Mouse (Mus musculus) spleen, adult 2 months (tissue): ENCODE measurements around the gene Tpcn1. TPM values are rescaled to one million over a fixed set of nuclear protein-coding genes. Genes with fewer than 3 reads are reported as not detected.

Source experiments
- DNase-seq, 2 experiments: peaks; one replicate each; pipeline versions ENCODE4 v3.0.0 to v3.0.0-alpha.2; 2012 to 2021; ENCODE audit warnings: low spot score in 2 of 2, low read depth in 1 of 2
- H3K27ac ChIP-seq: fragments of 200-500 bp; 2 replicates; pipeline ENCODE4 v1.5.1; 2012; ENCODE audit warnings: low read length, inconsistent platforms; ENCODE audit not compliant: insufficient read depth
- H3K27me3 ChIP-seq: fragments of 200-500 bp; 2 replicates; pipeline ENCODE4 v1.6.1; 2012; ENCODE audit warnings: mild to moderate bottlenecking, moderate library complexity, low read length, inconsistent platforms; ENCODE audit not compliant: control insufficient read depth, insufficient read depth
- H3K36me3 ChIP-seq: fragments of 200-500 bp; 2 replicates; pipeline ENCODE4 v1.6.1; 2012; ENCODE audit warnings: mild to moderate bottlenecking, low read length, inconsistent platforms; ENCODE audit not compliant: control insufficient read depth, insufficient read depth
- H3K4me1 ChIP-seq: fragments of 200-500 bp; 2 replicates; pipeline ENCODE4 v1.6.1; 2011; ENCODE audit warnings: inconsistent platforms; ENCODE audit not compliant: control insufficient read depth, insufficient read depth, insufficient read length
- H3K4me3 ChIP-seq: fragments of 200-500 bp; 2 replicates; pipeline ENCODE4 v1.5.1; 2011; ENCODE audit warnings: mild to moderate bottlenecking, inconsistent platforms; ENCODE audit not compliant: insufficient read depth, insufficient read length; ENCODE audit errors: extremely low read depth
- CTCF ChIP-seq: fragments of 200-500 bp; IDR thresholded peaks from 2 replicates; pipeline ENCODE4 v1.5.1; 2011; ENCODE audit warnings: mild to moderate bottlenecking, inconsistent platforms; ENCODE audit not compliant: insufficient read depth, insufficient read length, insufficient replicate concordance; ENCODE audit errors: extremely low read depth
- POLR2A ChIP-seq: fragments of 200-500 bp; IDR thresholded peaks from 2 replicates; pipeline ENCODE4 v1.6.1; 2011; ENCODE audit warnings: low read depth, low read length, inconsistent platforms
- WGBS: fragments of 180-500 bp; shearing (Covaris S2); methylation state at CpG from one replicate; pipeline ENCODE4 v1.1.7; 2018; 5-methylcytosine and 5-hydroxymethylcytosine counted together
- polyA plus RNA-seq: library from polyadenylated mRNA; depleted of rRNA; stranded (reverse); fragments of >200 nt; gene quantifications from 2 replicates; pipeline ENCODE4 v1.2.3, GENCODE M21; 2012

Tpcn1 gene
- polyA plus RNA-seq, 1 experiment: 54.5 TPM

DNA sequence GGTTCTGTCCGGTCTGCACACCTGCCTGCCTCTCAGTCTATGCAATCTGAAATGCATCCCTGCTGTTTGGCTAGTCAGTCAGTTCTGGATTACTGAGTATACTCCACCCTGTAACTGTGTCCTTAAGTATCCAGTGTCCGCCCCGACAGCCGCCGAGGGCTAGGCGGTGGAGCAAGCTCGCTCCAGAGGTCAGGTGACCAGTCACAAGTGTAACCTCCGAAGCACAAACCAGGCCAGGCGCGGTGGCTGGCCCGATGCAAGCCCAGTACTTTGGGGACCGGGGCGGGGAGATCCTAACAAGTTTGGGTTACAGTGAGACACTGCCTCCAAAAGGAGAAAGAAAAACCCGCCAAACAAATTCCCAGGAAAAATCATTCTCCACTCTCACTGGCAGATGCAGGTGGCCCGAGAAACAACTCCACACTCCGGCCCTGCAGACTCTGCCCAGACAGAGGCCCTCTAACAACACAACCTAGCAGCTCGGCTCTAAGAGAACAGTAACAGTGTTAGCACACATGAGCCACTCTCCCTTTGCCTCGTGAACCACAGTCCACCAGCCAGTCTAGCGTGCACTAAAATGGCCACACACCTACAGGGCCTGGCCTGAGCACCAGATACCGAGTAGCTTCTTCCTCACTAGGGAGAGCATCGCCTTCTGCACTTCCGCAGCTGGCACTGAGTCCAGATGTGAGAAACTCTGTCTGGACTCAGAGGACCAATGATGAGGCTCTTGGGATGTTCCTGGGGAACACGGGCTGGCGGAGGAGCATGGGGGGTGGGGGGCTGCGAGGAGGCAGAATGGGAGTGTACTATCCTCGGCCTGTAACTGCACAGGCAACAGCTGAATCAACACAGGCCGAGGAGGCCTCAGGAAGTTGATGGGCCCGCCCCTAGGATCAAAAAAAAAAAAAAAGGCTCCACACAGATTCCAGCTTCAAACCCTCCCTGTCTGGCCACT, 25.2 kb downstream of the Tpcn1 start:
- Histone ChIP-seq H3K27me3 (no peaks in the 10 kb centered on the region), H3K4me3 (no peak overlapping the region), H3K27ac (no peak overlapping the region), H3K4me1 (peaks cover 6% of the 10 kb centered on the region), H3K36me3 (no peaks in the 10 kb centered on the region)
- DNase-seq: no peak
- no peak for TF ChIP-seq CTCF
- no peak for TF ChIP-seq POLR2A
- WGBS: 73% methylated on average over 28 of the region's 28 CpGs

DNA sequence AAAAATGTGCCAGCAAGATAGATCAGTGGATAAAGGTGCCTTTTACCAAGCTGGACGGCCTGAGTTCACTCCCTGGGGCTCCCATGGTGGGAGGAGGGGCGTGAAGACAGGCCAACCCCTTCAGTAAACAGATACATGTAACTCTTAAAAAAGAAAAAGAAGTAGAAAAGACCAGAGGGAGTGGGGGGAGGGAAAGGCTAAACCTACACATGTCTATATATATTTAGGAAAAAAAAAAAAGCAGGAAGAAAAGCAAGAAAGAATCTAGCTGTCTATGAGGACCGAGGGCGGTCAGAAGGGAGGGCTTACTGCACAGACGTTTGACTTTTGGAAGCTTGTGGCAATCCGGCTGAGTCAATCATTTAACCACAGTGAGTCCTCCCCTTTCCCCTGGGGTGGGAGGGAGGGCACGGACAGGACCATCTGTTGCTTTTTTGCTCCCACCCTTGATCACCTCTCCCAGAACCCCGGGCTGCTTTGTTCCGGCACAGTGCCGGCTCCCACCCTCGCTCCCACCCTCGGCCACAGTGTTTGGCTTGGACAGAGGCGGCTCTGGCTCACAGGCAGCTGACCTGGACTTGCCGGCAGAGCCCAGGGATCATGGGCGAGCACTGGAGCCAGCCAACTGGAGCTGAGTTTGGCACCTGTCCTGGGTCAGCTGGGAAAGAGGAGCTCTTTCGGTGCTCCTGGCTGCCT, 27.7 kb downstream of the Tpcn1 start:
- TF ChIP-seq POLR2A (no peak), CTCF (no peak)
- WGBS: 14% methylated on average over 16 of the region's 16 CpGs
- no peak for DNase-seq
- H3K4me3 ChIP-seq: no peak overlapping the region
- peaks cover 10% of the 10 kb centered on the region for H3K36me3 ChIP-seq
- H3K27me3 ChIP-seq: no peaks in the 10 kb centered on the region
- H3K4me1 ChIP-seq: peaks cover 6% of the 10 kb centered on the region
- H3K27ac ChIP-seq: no peak overlapping the region

DNA sequence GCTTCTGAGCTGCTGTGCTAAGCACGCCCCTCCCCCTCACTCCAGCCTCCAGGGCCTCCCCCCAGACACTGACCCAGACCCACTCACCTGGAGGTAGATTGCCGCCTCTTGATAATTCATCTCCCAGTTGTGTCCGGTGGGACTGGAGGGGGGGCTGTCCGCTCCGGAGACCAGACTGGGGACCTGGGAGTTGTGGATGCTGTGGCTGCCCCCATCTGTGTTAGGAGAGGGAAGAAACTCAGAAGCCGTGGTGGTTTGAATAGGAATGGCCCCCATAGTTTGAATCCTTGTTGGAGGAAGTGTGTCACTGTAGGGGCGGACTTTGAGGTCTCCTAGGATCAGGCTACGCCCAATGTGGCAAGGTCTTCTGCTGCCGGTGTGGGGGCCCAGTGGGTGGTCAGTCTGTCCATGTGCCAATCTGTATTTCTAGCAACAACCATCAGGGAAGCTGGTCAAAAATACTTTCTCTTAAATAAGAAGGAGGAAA, 28.3 kb downstream of the Tpcn1 start:
- 67% methylated on average over 9 of the region's 9 CpGs for WGBS
- no peaks in the 10 kb centered on the region for H3K27me3 ChIP-seq
- H3K4me1 ChIP-seq: peaks cover 6% of the 10 kb centered on the region
- DNase-seq: no peak
- peaks cover 15% of the 10 kb centered on the region for H3K36me3 ChIP-seq
- no peak overlapping the region for H3K27ac ChIP-seq
- no peak overlapping the region for H3K4me3 ChIP-seq
- no peak for TF ChIP-seq CTCF
- TF ChIP-seq POLR2A: no peak

DNA sequence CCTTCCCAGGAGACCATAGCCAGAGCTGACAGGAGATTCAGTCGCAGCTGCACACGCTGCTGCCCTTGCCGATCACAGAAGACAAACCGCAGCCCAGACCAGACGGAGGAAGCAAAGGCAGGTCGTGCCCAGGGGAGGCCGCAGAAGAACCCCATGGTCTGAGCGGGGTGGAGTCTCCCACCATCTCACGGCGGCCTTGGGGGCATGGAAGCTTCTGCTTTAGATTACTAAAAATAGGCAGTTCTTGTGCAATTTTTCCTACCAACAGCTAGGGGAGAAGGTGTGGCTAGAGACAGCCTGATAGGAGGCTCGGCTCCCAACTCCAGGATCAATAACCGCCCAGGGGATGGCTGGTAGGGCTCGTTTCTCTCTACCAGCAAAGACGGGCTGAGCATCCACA, 29.7 kb downstream of the Tpcn1 start:
- Histone ChIP-seq H3K36me3 (peaks cover 23% of the 10 kb centered on the region), H3K4me1 (peaks cover 6% of the 10 kb centered on the region), H3K4me3 (no peak overlapping the region), H3K27ac (no peak overlapping the region), H3K27me3 (no peaks in the 10 kb centered on the region)
- TF ChIP-seq POLR2A (no peak), CTCF (no peak)
- WGBS: 21% methylated on average over 14 of the region's 14 CpGs
- peak in 1 of 2 experiments; percentile 29 for DNase-seq

DNA sequence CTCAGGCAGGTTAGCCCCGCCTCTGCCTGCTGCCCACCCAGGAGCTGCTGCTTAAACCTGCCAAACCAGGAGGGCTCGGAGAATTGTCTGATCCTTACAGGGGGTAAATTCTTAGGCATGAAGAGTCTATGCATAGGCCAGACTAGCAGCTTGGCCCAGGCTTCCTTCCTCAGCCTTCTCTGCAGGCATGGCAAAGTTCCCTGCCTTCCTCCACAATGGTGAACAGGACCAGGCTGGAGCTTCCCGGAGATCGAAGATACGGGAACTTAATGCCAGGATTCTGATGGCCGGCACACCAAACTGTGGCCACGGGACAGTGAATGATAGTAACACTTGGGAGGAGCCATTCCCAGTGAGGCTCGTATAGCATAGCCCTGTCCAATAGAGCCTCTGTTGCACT, 30.4 kb downstream of the Tpcn1 start:
- 80% methylated on average over 8 of the region's 8 CpGs for WGBS
- Histone ChIP-seq H3K27me3 (no peaks in the 10 kb centered on the region), H3K36me3 (peaks cover 30% of the 10 kb centered on the region), H3K4me1 (peaks cover 6% of the 10 kb centered on the region), H3K4me3 (no peak overlapping the region), H3K27ac (no peak overlapping the region)
- TF ChIP-seq POLR2A (no peak), CTCF (no peak)
- DNase-seq: no peak

DNA sequence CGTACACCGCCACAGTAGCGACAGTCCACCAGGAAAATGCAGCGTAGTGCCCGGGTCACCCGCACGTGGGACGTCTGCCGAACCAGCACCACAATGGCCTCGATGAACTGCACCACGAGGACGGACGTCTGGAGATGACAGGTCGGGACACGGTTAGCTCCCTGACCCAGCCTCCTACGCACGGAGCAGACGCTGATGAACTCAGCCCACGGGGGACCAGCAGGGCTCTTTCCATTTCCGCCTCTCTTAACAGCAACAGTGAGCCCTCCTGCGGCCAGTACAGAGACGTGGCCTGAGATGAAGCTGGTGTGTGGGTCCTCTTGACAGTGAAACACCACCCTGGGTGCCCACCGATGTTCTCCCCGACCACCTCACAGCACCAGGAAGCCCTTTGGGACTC, 32.6 kb downstream of the Tpcn1 start:
- TF ChIP-seq CTCF (no peak), POLR2A (no peak)
- H3K4me1 ChIP-seq: no peaks in the 10 kb centered on the region; the same call in 1 of the 2 replicates
- no peak for DNase-seq
- WGBS: 96% methylated on average over 24 of the region's 24 CpGs
- H3K27me3 ChIP-seq: no peaks in the 10 kb centered on the region
- H3K27ac ChIP-seq: no peak overlapping the region
- H3K4me3 ChIP-seq: no peak overlapping the region
- peaks cover 32% of the 10 kb centered on the region for H3K36me3 ChIP-seq
